Mouse (Mus musculus) forebrain, embryonic 15.5 days (tissue): ENCODE measurements around the gene Tbx18. TPM values are rescaled to one million over a fixed set of nuclear protein-coding genes. Genes with fewer than 3 reads are reported as not detected.
A peak's percentile ranks its signal among the peaks of the same experiment; 100 is the strongest.

Experiments
- ATAC-seq: fragments of 200-750 bp; cut with Nextera tagmentation; replicated peaks from 2 replicates; pipeline ENCODE4 v1.8.0; 2017; ENCODE audit warnings: mild to moderate bottlenecking, moderate TSS enrichment, moderate library complexity
- H3K27ac ChIP-seq: fragments of 300-500 bp; sonication (generic); replicated peaks from 2 replicates; pipeline ENCODE4 v1.5.1; 2015; ENCODE audit warnings: mild to moderate bottlenecking, inconsistent platforms
- H3K27me3 ChIP-seq: fragments of 300-500 bp; sonication (generic); 2 replicates; pipeline ENCODE4 v1.6.1; 2015; ENCODE audit warnings: inconsistent platforms
- H3K36me3 ChIP-seq: fragments of 300-500 bp; sonication (generic); 2 replicates; pipeline ENCODE4 v1.6.1; 2015; ENCODE audit warnings: mild to moderate bottlenecking, inconsistent platforms
- H3K4me1 ChIP-seq: fragments of 300-500 bp; sonication (generic); 2 replicates; pipeline ENCODE4 v1.6.1; 2015; ENCODE audit warnings: inconsistent platforms
- H3K4me2 ChIP-seq: fragments of 300-500 bp; sonication (generic); replicated peaks from 2 replicates; pipeline ENCODE4 v1.6.1; 2015; ENCODE audit warnings: mild to moderate bottlenecking, inconsistent platforms
- H3K4me3 ChIP-seq: fragments of 300-500 bp; sonication (generic); 2 replicates; pipeline ENCODE4 v1.5.1; 2015; ENCODE audit warnings: mild to moderate bottlenecking, inconsistent platforms
- H3K9ac ChIP-seq: fragments of 300-500 bp; sonication (generic); replicated peaks from 2 replicates; pipeline ENCODE4 v1.6.1; 2015; ENCODE audit warnings: mild to moderate bottlenecking, inconsistent platforms
- H3K9me3 ChIP-seq: fragments of 300-500 bp; sonication (generic); 2 replicates; pipeline ENCODE4 v1.6.1; 2016; ENCODE audit warnings: inconsistent platforms
- WGBS: fragments of 180-500 bp; shearing (Covaris S2); methylation state at CpG from one replicate; pipeline ENCODE4 v1.1.7; 2015; ENCODE audit warnings: mixed read lengths; 5-methylcytosine and 5-hydroxymethylcytosine counted together
- polyA plus RNA-seq: library from polyadenylated mRNA; unstranded; fragments of >200 nt; fragmentation: Nextera tagmentation; extraction: Ambion mirVana; gene quantifications from 2 replicates; pipeline ENCODE4 v1.2.1, GENCODE M21; 2015

Tbx18 gene
- polyA plus RNA-seq, 1 experiment from 2014 or later = 1.7 TPM

DNA sequence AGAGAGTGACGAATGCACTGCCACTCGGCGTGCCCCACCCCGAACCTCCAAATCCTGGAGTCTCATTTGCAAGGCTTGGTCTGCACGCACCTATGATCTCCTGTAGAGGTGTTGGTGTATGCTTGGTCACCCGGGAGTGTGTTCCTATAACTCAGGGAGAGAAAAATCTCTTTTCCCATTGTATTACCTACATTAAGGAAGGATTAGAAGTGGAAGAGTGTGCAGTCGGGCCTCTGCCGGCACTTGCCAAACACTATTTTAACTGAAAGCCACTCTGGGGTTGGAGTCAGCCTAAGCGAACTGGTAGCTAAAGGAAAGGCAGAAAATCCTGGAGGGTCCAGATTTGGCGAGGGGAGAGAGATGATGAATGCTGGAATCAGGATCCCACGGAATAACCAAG, 2.7 kb upstream of the Tbx18 start:
- Histone ChIP-seq H3K9me3 (no peaks in the 10 kb centered on the region), H3K27ac (no peak overlapping the region), H3K9ac (no peak overlapping the region), H3K4me3 (no peak overlapping the region), H3K4me2 (no peak overlapping the region), H3K27me3 (peaks cover 81% of the 10 kb centered on the region), H3K4me1 (peaks cover 24% of the 10 kb centered on the region), H3K36me3 (no peaks in the 10 kb centered on the region)
- ATAC-seq = no peak
- 2% methylated on average over 11 of the region's 11 CpGs for WGBS

- Histone ChIP-seq H3K4me2 (no peak overlapping the region), H3K4me1 (peaks cover 24% of the 10 kb centered on the region), H3K36me3 (no peaks in the 10 kb centered on the region), H3K9ac (no peak overlapping the region), H3K27ac (no peak overlapping the region), H3K27me3 (peaks cover 84% of the 10 kb centered on the region), H3K4me3 (no peak overlapping the region), H3K9me3 (no peaks in the 10 kb centered on the region)
- under 1% methylated on average over 11 of the region's 11 CpGs for WGBS
- no peak for ATAC-seq
Measured at GRCm38 (mm10) chr9:87733236-87733630, 2.2 kb upstream of the Tbx18 start.

DNA sequence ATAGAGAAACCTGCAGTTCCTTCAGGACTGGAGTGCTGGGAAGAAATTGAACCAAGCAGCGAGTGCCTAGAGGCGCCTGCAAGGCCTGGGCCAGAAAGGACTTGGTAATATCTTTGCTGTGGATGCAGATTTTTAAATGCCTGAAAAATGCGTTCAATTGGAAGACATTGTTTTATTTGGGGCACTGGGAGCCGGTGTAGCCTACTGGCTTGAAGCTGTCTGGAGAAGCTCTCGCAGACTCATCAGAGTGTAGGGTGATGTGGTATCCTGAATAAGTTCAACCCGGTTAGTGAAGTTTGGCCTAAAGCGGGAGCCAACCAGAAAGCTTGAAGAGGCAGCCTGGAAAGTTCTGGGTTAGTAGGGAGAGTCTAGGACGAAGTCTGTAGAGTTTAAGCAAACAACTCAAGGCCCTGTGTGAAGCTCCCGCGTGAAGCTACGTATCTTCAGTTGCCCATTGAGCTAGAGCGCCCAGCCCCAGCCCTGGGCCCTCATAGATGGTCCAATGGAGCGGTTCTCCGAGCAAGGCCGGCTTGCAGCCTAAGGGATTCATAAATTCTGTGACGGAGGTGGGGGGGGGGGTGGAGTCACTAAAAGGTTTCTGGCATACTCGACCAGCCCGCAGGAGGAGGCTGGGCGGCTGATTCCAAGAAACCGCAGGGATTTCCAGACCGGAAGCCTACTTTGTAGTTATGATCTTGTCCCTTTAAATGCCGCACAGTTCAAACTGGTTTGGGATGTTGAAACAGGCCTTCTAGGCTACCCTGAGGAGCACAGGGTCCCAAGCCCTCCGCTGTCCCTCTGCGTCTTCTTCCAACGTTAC, 1.6 kb upstream of the Tbx18 start:
- WGBS = 3% methylated on average over 25 of the region's 25 CpGs
- peaks cover 24% of the 10 kb centered on the region for H3K4me1 ChIP-seq
- H3K36me3 ChIP-seq = no peaks in the 10 kb centered on the region
- no peak for ATAC-seq
- no peak overlapping the region for H3K4me2 ChIP-seq
- H3K9me3 ChIP-seq = no peaks in the 10 kb centered on the region
- H3K27ac ChIP-seq = no peak overlapping the region
- H3K9ac ChIP-seq = no peak overlapping the region
- H3K4me3 ChIP-seq = no peak overlapping the region
- peaks cover 86% of the 10 kb centered on the region for H3K27me3 ChIP-seq

DNA sequence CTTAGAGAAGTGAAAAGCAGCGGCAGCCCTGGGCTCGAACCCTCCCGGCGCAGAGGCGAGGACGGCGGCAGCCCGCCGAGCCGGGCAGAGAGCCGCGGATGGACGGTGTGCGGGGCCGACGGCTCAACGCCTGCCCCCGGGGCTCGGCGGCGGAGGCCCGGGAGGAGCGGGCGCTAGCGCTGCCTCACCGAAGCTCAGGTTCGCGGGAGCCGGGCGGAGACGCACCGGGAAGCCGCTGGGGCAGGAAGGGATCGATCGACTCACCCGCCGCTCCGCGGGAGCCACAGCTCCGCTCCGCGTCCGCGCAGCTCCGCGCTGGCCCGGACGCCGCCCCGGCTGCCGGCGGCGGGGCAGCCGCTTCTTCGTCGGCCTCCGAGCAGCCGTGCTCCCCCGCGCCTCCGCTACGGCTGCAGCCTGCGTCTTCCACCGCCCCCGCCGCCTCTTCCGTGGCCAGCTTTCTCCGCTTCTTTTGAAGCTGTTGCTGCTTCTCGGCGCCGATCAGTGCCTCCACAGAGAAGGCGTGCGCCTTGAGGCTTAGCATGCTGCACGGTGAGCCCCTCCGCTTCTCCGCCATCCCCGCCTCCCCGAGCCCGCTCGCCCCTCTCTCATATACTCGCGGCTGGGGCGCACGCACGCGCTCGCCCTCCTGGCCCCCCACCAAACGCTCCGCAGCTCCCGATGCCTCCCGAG, 644 bp downstream of the Tbx18 start:
- no peaks in the 10 kb centered on the region for H3K9me3 ChIP-seq
- WGBS = 1% methylated on average over 88 of the region's 91 CpGs

GRCm38 (mm10) chr9:87729316-87730270, 1.5 kb downstream of the Tbx18 start:
- H3K4me2 ChIP-seq = peak overlapping the region; percentile 87
- peaks cover 69% of the 10 kb centered on the region for H3K27me3 ChIP-seq
- peaks cover 24% of the 10 kb centered on the region for H3K4me1 ChIP-seq
- H3K9me3 ChIP-seq = no peaks in the 10 kb centered on the region
- under 1% methylated on average over 75 of the region's 75 CpGs for WGBS
- no peaks in the 10 kb centered on the region for H3K36me3 ChIP-seq
- H3K4me3 ChIP-seq = peak overlapping the region; percentile 45
- ATAC-seq = peak; percentile 23
- peak overlapping the region; percentile 27; the same call in 1 of the 2 replicates for H3K9ac ChIP-seq
- no peak overlapping the region for H3K27ac ChIP-seq

More for the DNA sequence above, 644 bp downstream of the Tbx18 start:
- peaks cover 71% of the 10 kb centered on the region for H3K27me3 ChIP-seq
- no peak overlapping the region for H3K27ac ChIP-seq
- peak overlapping the region; percentile 87 for H3K4me2 ChIP-seq
- H3K9ac ChIP-seq = peak overlapping the region; percentile 27
- ATAC-seq = peak; percentile 70
- H3K4me3 ChIP-seq = peak overlapping the region; percentile 45
- peaks cover 24% of the 10 kb centered on the region for H3K4me1 ChIP-seq
- H3K36me3 ChIP-seq = no peaks in the 10 kb centered on the region

DNA sequence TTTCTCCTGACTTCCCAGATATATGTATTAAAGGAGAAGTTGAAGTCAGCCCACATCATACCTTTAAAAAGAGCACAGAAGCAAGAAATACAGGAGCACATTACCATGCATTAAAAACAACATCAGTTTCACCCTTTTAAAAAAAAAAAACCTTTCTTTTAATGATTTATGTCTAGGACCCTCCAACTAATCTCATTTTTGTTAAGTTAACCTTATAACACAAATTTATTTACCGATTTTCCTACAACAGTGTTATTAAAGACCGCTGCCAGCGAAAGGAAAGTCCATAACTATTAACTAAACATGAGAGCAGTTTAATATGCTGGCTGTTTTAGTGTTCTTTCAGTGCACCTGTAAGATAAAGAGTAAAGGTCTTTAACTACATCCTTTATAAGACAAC, 3.0 kb downstream of the Tbx18 start:
- Histone ChIP-seq H3K27me3 (peaks cover 71% of the 10 kb centered on the region), H3K4me1 (peaks cover 24% of the 10 kb centered on the region), H3K4me3 (no peak overlapping the region), H3K9ac (no peak overlapping the region), H3K27ac (no peak overlapping the region), H3K4me2 (no peak overlapping the region), H3K36me3 (no peaks in the 10 kb centered on the region), H3K9me3 (no peaks in the 10 kb centered on the region)
- ATAC-seq = no peak
- 15% methylated on average over 3 of the region's 3 CpGs for whole genome bisulfite sequencing

DNA sequence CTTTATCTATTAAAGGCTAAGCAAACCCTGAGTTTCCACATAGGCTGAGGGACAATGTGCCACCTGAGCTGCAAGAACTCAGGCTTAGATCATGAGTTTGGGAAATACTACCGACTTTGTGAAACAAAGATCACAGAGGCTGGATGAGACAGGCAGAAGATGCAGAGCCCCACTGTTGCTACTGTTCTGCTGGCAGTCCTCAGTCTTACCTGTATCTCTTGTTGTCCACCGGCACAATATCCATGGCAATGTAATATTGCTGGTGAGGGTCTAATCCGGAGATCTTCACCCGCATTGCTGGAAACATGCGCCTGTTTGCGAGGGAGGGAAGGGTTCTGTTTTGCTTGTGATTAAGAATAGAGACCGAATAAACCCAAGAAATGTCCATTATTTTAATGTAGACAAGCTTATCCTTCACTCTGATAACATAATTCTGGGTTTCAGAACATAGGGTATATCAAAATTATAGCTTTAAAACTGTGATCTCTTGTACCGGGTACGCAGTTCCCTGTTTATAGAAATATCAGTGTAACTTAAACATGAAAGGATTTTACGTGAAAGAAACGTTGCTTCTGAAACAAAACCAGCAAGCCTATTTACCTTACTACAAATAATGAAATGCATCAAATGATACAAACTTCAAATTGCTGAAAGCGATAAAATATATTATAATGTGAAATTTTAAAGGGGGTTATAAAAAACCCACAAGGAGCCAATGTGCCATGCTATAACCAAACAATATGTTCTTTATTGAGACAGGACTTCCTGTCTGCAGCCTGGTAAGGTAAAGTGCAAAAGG, 3.7 kb downstream of the Tbx18 start:
- peaks cover 24% of the 10 kb centered on the region for H3K4me1 ChIP-seq
- H3K9me3 ChIP-seq = no peaks in the 10 kb centered on the region
- no peak overlapping the region for H3K27ac ChIP-seq
- ATAC-seq = no peak
- no peak overlapping the region for H3K4me3 ChIP-seq
- H3K4me2 ChIP-seq = no peak overlapping the region
- no peaks in the 10 kb centered on the region for H3K36me3 ChIP-seq
- WGBS = 5% methylated on average over 12 of the region's 12 CpGs
- H3K9ac ChIP-seq = no peak overlapping the region
- peaks cover 67% of the 10 kb centered on the region for H3K27me3 ChIP-seq

DNA sequence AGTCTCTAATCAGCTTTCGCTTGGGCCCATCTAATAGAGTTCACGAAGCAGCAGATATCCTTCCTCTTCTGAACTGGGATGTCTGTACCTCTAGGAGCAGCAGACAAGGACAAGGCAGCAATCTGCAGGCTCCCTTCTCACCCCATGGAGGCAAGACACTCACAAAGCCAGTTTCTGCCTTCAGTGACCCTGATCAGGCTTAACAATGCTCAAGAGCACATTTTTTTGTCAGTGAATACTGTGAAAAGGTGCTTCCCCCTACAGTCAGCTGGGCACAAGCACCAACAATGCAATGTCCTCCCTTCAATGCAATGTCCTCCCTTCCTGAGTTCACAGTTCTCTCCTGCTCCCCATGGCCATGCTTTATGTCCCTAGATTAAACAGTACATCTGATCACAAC, 9.3 kb downstream of the Tbx18 start:
- Histone ChIP-seq H3K9ac (no peak overlapping the region), H3K4me1 (no peaks in the 10 kb centered on the region), H3K9me3 (no peaks in the 10 kb centered on the region), H3K27me3 (peaks cover 34% of the 10 kb centered on the region), H3K4me2 (no peak overlapping the region), H3K27ac (no peak overlapping the region), H3K36me3 (no peaks in the 10 kb centered on the region), H3K4me3 (no peak overlapping the region)
- no peak for ATAC-seq
- 26% methylated on average over 2 of the region's 2 CpGs for WGBS

- Histone ChIP-seq H3K9ac (no peak overlapping the region), H3K4me1 (no peaks in the 10 kb centered on the region), H3K4me2 (no peak overlapping the region), H3K27ac (no peak overlapping the region), H3K27me3 (no peaks in the 10 kb centered on the region), H3K9me3 (no peaks in the 10 kb centered on the region), H3K4me3 (no peak overlapping the region), H3K36me3 (no peaks in the 10 kb centered on the region)
- 73% methylated on average over 4 of the region's 4 CpGs for WGBS
- ATAC-seq = no peak
Measured at GRCm38 (mm10) chr9:87710360-87710759, 20.7 kb downstream of the Tbx18 start.

DNA sequence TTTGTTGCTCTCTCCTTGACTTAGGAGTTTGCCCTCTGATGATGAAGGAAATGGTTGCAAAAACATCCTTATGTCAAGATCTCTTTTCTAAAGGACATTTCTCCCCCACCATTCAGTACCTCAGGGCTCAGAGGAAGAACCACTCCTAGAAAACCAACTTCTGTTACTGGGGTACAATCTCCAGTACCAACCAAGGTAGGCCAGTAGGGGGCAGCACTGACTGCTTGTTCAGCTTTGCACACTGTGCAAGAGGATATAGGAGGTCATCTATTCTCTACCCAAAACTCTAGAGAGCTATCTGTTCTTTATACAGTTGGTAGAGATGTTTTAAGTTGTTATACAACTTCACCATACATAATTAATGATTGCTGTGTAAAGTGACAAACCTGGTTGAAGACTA, 22.9 kb downstream of the Tbx18 start:
- H3K9me3 ChIP-seq = no peaks in the 10 kb centered on the region
- ATAC-seq = 0 out of 2 replicates have a peak, but pooled peaks have one; percentile 58
- no peaks in the 10 kb centered on the region for H3K36me3 ChIP-seq
- no peak overlapping the region for H3K4me3 ChIP-seq
- H3K27me3 ChIP-seq = no peaks in the 10 kb centered on the region
- no peaks in the 10 kb centered on the region for H3K4me1 ChIP-seq
- no peak overlapping the region for H3K27ac ChIP-seq
- no peak overlapping the region for H3K9ac ChIP-seq
- H3K4me2 ChIP-seq = no peak overlapping the region

DNA sequence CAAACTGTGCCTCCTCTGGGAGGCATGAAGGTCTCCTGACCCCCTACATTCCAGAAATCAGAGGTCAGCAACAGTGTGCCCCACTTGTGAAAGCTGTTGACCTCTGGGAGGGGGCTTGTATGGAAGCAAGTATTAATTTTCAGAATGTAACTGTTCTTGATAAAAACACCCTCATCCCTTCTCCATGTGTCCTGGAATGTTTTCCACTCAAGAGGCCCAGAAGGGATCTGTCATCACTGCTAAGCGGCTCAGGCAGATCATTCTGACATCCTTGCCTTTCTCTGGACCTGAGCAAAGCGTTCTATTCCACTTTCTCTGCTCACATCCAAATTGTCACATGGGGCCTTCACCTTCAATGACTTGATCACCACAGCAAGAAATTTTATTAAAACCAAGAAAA, 28.8 kb downstream of the Tbx18 start:
- no peaks in the 10 kb centered on the region for H3K27me3 ChIP-seq
- no peaks in the 10 kb centered on the region for H3K36me3 ChIP-seq
- H3K9ac ChIP-seq = no peak overlapping the region
- WGBS = 95% methylated on average over 2 of the region's 2 CpGs
- H3K4me2 ChIP-seq = no peak overlapping the region
- H3K27ac ChIP-seq = no peak overlapping the region
- no peak overlapping the region for H3K4me3 ChIP-seq
- H3K4me1 ChIP-seq = no peaks in the 10 kb centered on the region
- ATAC-seq = no peak
- no peaks in the 10 kb centered on the region for H3K9me3 ChIP-seq
